Mouse (Mus musculus) heart, postnatal 14 days (tissue): Measurements from ENCODE around the gene Rbm8a2. TPM values are rescaled to one million over a fixed set of nuclear protein-coding genes. Genes with fewer than 3 reads are reported as not detected.
"Not testable (repeated sequence)": the region's sequence is repeated elsewhere in the genome, so short reads cannot be mapped to it uniquely, and the experiment has no call there.

Source experiments
- DNase-seq, 2 experiments: peaks; one replicate each; pipeline ENCODE4 v3.0.0; 2021 to 2022
- intact Hi-C: fragments of 180-260 bp; cut with DNase I; formaldehyde crosslinking; loops from one replicate; pipeline ENCODE4 v1.15.1; 2025
- long read RNA-seq, 2 experiments: library from polyadenylated mRNA; stranded (forward); transcript quantifications; one replicate each; pipeline ENCODE4 v2.0.0; 2021
- total RNA-seq, 2 experiments: library from RNA; stranded (reverse); gene quantifications; 2 replicates each; pipeline ENCODE4 v1.2.3; 2021

Rbm8a2 gene
- not detected for total RNA-seq
- long read RNA-seq, experiment 1: 0 reads
- long read RNA-seq, experiment 2: 0 reads

DNA sequence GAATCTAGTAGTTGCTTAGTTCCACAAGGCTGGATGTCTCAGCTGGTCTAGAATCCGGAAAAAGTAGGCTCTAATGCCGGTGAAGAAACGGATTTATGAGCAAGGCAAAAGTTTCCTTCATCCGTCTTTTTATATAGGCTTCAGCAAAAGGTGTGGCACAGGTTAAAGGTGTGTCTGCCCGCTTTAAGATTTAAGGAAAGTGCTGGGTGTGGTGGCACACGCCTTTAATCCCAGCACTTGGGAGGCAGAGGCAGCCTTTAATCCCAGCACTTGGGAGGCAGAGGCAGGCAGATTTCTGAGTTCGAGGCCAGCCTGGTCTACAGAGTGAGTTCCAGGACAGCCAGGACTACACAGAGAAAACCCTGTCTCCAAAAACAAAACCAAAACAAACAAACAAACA lies at the start of gene Rbm8a2:
TSS of gene Rbm8a2 (minus strand) at position 101 of the 400 bp plus-strand sequence.
- intact Hi-C loops, DNase-seq: not testable (repeated sequence)

GRCm38 (mm10) chr1:176028397-176028796 lies 49.5 kb upstream of the Rbm8a2 start:
- no peak for DNase-seq
- intact Hi-C loops: no loop called here

DNA sequence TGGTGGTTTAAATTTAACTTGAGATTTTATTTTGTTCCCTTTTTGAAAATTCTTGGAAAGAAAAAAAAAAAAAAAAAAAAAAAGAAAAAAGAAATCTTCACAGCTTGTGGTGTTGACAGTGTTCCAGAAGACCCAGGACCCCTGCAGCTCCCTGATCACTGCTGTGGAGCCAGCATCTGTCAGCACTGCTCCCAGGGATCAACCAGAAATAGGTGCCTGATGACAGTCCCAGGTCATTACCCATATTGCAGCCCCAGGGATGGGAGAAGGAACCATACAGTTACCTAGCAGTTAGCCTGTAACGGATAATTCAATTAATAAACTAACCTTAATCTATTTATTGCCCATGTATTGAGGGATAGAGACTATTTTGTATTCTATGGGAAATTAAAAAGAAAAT lies 45.6 kb upstream of the Rbm8a2 start:
- no peak for DNase-seq

GRCm38 (mm10) chr1:176018523-176018922 lies 39.6 kb upstream of the Rbm8a2 start:
- DNase-seq: no peak
- intact Hi-C loops: no loop called here

More for the DNA sequence above, 45.6 kb upstream of the Rbm8a2 start:
- intact Hi-C loops: no loop called here

- DNase-seq: no peak
- intact Hi-C loops: no loop called here
Observed at GRCm38 (mm10) chr1:176016076-176016475, 37.2 kb upstream of the Rbm8a2 start.

- intact Hi-C loops: no loop called here
- DNase-seq: no peak
Observed at GRCm38 (mm10) chr1:176013497-176014268, 34.8 kb upstream of the Rbm8a2 start.

- intact Hi-C loops: no loop called here
- no peak for DNase-seq
Observed at GRCm38 (mm10) chr1:176011535-176011934, 32.6 kb upstream of the Rbm8a2 start.

GRCm38 (mm10) chr1:176011072-176011471 lies 32.2 kb upstream of the Rbm8a2 start:
- no peak for DNase-seq
- intact Hi-C loops: no loop called here

GRCm38 (mm10) chr1:176008411-176008810 lies 29.5 kb upstream of the Rbm8a2 start:
- intact Hi-C loops: no loop called here
- DNase-seq: no peak

- intact Hi-C loops: no loop called here
- no peak for DNase-seq
Observed at GRCm38 (mm10) chr1:176000599-176000998, 21.7 kb upstream of the Rbm8a2 start.

DNA sequence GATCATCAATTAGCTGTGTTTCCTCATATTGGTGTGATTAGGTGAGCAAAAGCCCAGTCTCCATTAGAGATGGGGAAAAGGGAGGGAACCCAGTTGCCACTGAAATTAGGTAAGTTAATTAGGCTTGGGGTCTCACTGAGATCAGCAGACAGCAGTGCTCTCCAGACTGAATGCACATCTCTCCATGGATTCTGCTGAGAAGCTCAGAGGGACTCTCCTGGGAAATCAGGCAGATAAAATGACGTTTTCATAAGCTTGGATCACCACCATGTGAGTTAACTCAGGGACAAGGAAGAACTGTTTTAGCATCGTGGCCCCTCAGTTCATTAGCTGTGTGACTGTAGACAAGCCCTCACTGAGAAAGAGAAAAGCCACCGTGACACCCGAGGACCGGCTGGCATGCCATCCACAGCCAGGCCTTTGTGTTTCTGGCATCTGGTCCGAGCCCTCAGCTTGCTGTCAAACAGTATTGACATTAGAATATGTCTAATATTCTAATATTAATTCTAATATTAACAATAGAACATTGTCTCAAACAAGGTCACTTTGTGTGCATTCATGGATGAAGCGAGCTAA lies 18.2 kb upstream of the Rbm8a2 start:
- intact Hi-C loops: no loop called here

GRCm38 (mm10) chr1:175988912-175989311 lies 10.0 kb upstream of the Rbm8a2 start:
- intact Hi-C loops: no loop called here

More for the DNA sequence above, 18.2 kb upstream of the Rbm8a2 start:
- DNase-seq: no peak

GRCm38 (mm10) chr1:175988448-175988847 lies 9.5 kb upstream of the Rbm8a2 start:
- intact Hi-C loops: no loop called here
- DNase-seq: no peak

More at GRCm38 (mm10) chr1:175988912-175989311, 10.0 kb upstream of the Rbm8a2 start:
- DNase-seq: no peak

- intact Hi-C loops: no loop called here
- DNase-seq: no peak
Observed at GRCm38 (mm10) chr1:175970710-175971109, 8.2 kb downstream of the Rbm8a2 start.

DNA sequence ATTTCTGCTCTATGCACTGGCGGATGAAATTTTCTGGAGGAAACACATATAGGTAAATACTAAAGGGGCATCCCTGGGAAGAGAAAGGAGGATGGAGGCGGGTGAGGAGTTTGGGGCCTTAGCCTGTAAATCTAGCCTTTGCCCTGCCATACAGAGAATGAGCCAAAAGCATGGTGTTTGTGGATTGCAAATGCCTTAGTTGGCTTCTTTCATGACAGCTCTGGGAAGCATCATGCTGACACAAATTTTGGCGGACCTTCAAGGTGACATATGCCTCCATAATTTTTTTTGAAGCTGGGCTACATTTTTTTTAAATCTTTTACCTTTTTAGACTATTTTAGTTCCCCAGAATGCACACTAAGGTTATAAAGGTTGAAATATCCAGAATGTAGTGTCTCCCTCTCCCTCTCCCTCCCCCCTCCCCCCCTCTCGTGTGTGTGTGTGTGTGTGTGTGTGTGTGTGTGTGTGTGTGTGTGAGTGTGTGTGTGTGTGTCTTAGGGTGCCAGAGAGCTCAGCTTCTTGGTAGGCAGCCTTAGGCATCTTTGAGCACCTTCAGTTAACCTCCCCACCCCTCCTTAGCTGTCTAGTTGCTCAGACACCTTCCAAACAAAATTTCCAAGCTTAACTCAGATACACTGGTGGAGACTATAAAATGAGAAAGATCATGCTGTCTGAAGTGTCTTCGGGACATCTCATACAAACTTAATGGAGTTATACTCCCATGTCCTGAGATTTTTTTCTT lies 11.7 kb downstream of the Rbm8a2 start:
- intact Hi-C loops: no loop called here
- no peak for DNase-seq

DNA sequence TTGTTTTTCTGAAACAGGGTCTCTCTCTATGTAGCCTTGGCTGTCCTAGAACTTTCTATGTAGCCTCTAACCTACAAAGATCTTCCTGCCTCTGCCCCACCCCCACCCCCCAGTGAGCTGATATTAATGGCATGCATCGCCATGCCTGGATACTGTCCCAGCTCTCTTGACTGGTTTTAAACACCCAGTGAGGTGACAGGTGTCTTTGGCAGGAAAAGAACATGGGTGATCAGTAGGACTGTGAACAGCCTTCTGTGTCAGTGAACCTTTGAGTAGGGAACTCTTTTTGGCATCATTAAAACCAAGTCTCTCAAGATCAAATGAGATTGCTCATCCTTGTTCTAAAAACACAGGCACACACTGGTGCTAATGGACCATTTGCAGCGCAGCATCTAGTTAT lies 17.1 kb downstream of the Rbm8a2 start:
- intact Hi-C loops: no loop called here
- no peak for DNase-seq

DNA sequence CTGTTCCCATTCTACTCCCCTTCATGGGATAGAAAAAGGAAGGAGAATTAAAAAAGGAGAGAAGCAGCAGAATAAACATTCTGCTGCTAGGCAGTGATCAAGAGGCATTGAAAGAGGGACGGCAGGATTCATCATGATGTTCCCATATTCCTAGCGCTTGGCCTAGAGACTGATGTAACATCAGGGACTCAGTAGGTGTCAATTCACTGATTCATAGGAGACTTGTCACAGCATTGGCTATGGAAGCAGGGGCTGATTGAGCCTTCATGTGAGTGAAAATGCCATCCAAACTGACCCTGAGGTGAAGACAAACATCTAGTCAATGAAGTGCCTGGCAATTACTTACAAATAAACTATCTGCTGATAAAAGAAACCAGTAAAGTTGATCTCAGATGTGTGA lies 28.1 kb downstream of the Rbm8a2 start:
- no peak for DNase-seq
- intact Hi-C loops: no loop called here

- intact Hi-C loops: no loop called here
- no peak for DNase-seq
Observed at GRCm38 (mm10) chr1:175950421-175950820, 28.5 kb downstream of the Rbm8a2 start.

GRCm38 (mm10) chr1:175946718-175947315 lies 32.1 kb downstream of the Rbm8a2 start:
- no peak for DNase-seq
- intact Hi-C loops: no loop called here

DNA sequence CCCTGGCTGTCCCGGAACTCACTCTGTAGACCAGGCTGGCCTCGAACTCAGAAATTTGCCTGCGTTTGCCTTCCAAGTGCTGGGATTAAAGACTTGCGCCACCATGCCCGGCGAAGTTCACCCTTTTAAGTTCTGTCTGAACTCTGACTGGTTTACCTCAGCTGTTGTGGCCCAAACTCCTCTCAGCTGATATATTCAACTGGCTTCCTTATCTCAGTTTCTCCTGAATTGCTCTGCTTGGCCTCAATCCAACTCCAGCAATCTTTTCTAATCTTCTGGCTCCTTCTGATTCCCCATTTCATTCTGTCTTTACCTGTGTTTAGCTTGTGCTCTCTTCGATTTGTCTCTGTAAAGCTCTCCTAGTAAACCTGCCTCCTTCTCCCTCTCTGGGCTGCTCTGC lies 35.7 kb downstream of the Rbm8a2 start:
- intact Hi-C loops: no loop called here
- no peak for DNase-seq

DNA sequence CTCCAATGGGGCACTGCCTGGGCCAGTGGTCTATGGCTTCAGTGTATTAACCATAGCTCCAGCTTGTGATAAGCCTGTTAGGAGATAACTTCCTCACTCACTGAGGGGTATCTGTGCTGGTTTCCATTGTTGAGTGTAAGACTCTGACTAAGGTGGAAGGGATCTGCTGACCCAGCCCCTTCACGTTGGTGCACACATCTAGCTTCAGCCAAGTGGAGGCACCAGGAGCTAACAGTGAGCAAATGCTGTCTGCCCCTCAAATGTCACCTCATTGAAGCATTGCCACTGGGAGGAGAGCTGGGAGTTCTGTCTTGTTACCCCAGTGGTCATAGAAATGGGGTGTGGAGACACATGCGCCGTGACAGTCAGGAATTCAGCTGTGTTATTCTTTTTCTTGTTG lies 40.2 kb downstream of the Rbm8a2 start:
- no peak for DNase-seq
- intact Hi-C loops: loop anchor here (5.0 kb wide), 2 partner anchors 284 to 924 kb away; no protein-coding TSS in a partner anchor
